Mouse (Mus musculus): ENCODE data around the gene Limk2.

DNA sequence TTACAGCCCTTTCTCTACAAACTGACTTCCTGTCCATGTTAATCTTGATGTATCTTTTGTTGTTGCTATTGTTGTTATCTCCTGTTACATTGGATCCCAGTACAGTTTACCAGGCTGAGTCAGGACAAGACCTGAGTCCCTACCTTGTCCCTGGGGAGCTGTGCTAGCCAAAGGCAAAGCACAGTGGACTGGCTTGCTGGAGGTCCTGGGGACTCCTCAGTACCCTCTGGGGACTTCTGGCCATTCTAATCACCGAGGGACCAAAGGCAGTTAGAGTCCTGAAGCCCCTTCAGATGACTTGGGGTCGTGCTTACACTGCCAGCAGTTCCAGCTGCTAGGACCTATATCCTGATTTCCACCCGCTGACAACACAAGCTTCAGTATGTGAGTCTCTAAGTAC lies 45.5 kb upstream of the Limk2 start:
- TF ChIP-seq CTCF (IDR thresholded peaks at IDR 0.05; ENCODE audit: control insufficient read depth, insufficient read depth, insufficient read length) = no peak
- TF ChIP-seq USF1 (IDR thresholded peaks at IDR 0.05; ENCODE audit: low read depth) = no peak
- no peak for TF ChIP-seq MYOD1 (IDR thresholded peaks at IDR 0.05; ENCODE audit: control insufficient read depth, insufficient read length, low read depth)
- no peak for TF ChIP-seq CEBPB (IDR thresholded peaks at IDR 0.05; ENCODE audit: low read depth)
- TF ChIP-seq MAX (IDR thresholded peaks at IDR 0.05) = no peak
